Mouse (Mus musculus) thymus, adult 2 months (tissue): Measurements from ENCODE around the gene BC025920.

Source experiments
- CTCF ChIP-seq: fragments of 200-500 bp; IDR thresholded peaks from 2 replicates; pipeline ENCODE4 v1.5.1; 2012; ENCODE audit warnings: mild to moderate bottlenecking, control low read depth, low read length, moderate library complexity, borderline replicate concordance; ENCODE audit not compliant: control insufficient read depth, poor library complexity, insufficient read depth; ENCODE audit errors: extremely low read depth
- POLR2A ChIP-seq: fragments of 200-500 bp; IDR thresholded peaks from 2 replicates; pipeline ENCODE4 v1.6.1; 2012; ENCODE audit warnings: mild to moderate bottlenecking, low read length, control low read depth, moderate library complexity; ENCODE audit not compliant: control insufficient read depth, poor library complexity, insufficient read depth; ENCODE audit errors: extremely low read depth

DNA sequence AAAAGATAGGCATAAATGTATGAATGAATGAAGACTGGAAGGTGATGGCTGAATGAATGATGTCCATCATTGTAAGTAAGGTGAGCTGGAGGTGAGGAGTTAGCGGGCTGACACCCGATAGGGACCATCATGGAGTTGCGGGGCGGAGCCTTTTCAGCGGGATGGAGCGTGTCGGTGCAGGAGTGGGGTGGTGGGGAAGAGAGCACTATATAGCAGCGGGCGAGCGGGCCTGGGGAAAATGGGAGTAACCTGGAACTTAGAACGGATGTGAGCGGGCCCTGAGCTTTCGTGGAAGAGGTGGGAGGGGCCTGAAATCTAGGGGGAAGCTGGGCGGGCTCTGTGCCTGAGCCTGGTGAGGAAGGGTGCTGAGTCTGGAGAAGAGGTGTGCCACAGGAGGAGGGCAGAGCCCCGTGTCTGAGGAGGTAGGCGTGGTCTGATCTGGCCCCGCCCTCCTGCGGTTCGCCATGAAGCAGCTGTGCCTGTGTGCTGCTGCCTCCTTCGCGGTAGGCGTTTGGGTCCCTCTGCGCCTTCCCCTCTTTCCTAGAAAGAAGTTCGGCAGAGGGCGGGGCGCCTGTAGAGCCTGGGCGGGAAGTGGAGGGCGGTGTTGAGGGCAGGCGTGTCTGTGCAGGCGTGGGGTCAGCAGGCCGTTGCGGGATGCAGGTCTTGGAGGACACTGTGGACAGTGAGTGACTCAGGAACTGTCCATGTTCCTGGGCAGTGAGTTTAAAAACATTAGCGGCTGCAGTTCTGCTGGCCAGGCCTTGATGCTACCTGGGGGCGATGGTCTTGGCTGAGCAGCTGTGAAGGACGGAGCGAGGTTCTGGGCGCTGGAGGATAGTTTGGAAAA, 27.4 kb downstream of the BC025920 start:
- 0 out of 2 replicates have a peak, but pooled peaks have one; percentile 20 for TF ChIP-seq CTCF
- no peak for TF ChIP-seq POLR2A
